Comparison of ENCODE assay signal across 25 mouse cellular contexts in the genomic region with DNA sequence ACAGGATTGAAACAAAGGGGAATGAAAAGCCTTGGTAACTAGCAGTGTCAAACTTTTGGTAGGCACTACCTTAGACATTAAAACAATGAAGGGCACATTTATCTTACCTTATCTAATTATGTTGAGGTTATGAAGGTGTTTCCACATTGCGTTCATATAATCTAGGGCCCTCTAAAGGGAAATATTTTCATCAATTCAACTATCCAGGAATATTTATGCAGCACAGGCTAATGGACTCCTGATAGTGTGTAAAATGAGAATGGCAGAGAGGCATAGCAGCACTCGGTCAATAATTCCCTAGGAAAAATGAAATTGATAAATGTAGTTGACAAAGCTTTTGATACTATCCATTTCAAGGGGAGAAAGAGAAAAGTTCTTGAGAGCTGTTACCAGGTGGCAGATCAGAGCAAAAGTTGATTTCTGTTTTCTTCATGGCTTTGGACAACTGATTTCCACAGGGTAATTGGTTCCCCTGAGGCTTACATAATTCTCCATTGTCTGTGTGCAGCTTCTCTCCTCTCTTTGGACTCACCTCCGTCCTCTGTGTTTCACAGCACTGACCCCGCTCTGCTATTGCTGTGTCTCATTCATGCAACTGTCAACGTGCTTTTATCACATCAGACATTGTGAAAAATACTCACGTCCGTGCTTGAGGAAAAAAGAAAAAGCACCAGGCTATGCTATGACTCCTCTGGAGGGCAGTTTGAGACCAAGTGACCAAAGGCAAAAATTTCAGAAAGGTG.
DNase-seq lines count a peak whose midpoint lies in the region; ATAC-seq and TF ChIP-seq lines count a peak whose summit lies in the region.
"Had no signal": no experiment of that assay in that cellular context is flagged by ENCODE, and none has a peak within 500 bp of the region (broad histone marks: within the 10 kb centered on the region; RNA-seq: fewer than 3 reads in every experiment).

No protein-coding gene starts in this region.

- TF ChIP-seq POLR2A in brain, embryonic 14.5 days (IDR thresholded peaks at IDR 0.05; ENCODE audit: borderline replicate concordance, extremely low read depth, insufficient read depth, insufficient read length, poor library complexity, severe bottlenecking), result no peak
- TF ChIP-seq POLR2A in thymus, adult 2 months (IDR thresholded peaks at IDR 0.05; ENCODE audit: control insufficient read depth, extremely low read depth, insufficient read depth, low read length, poor library complexity), result no peak

- no peak overlapping the region for H3K27ac ChIP-seq in embryonic facial prominence, embryonic 14.5 days (replicated peaks; ENCODE audit: low read depth, low read length)
- H3K27ac ChIP-seq in embryonic facial prominence, embryonic 10.5 days (replicated peaks), result no peak overlapping the region
- no peak overlapping the region for H3K27ac ChIP-seq in forebrain, postnatal 0 days (ENCODE audit: low read depth, low read length)
- no peak overlapping the region for H3K27ac ChIP-seq in midbrain, embryonic 15.5 days
- H3K27ac ChIP-seq in limb, embryonic 10.5 days, result no peak overlapping the region
- H3K27ac ChIP-seq in thymus, adult 2 months (ENCODE audit: control insufficient read depth, insufficient read depth, low read length), result no peak overlapping the region
- H3K27ac ChIP-seq: embryonic facial prominence, embryonic 13.5 days; heart, adult 2 months; heart, embryonic 15.5 days; hindbrain, embryonic 15.5 days; left cerebral cortex, adult 2 months; limb, embryonic 12.5 days; liver, embryonic 13.5 days; stomach, embryonic 15.5 days had no signal

- DNase-seq in embryonic facial prominence, embryonic 14.5 days (ENCODE audit: low spot score), result peak; percentile 16
- no peak for DNase-seq in embryonic facial prominence, embryonic 10.5 days (ENCODE audit: low spot score)
- peak; percentile 57 for DNase-seq in brain, embryonic 14.5 days (ENCODE audit: low read depth)
- peak; percentile 0 for DNase-seq in forebrain, postnatal 0 days
- no peak for DNase-seq in limb, embryonic 10.5 days (ENCODE audit: low spot score)
- no peak for DNase-seq in thymus, adult 2 months
- DNase-seq in urinary bladder, adult 2 months (ENCODE audit: low spot score), result no peak
- DNase-seq: cerebellum, adult 11 months; cerebellum, postnatal 25 days; gastrocnemius, postnatal 10 days; heart, adult 2 months; kidney, adult 11 months; kidney, postnatal 14 days; liver, embryonic 13.5 days; right cerebral cortex, postnatal 14 days had no signal

- no peak overlapping the region for H3K4me2 ChIP-seq in embryonic facial prominence, embryonic 14.5 days (ENCODE audit: low read depth, low read length)
- H3K4me2 ChIP-seq in forebrain, postnatal 0 days (ENCODE audit: low read depth), result no peak overlapping the region
- H3K4me2 ChIP-seq in midbrain, embryonic 15.5 days, result no peak overlapping the region
- H3K4me2 ChIP-seq: embryonic facial prominence, embryonic 13.5 days; heart, embryonic 15.5 days; hindbrain, embryonic 15.5 days; limb, embryonic 12.5 days; liver, embryonic 13.5 days; stomach, embryonic 15.5 days had no signal

- no peak overlapping the region for H3K4me3 ChIP-seq in embryonic facial prominence, embryonic 14.5 days (ENCODE audit: low read depth, low read length)
- no peak overlapping the region for H3K4me3 ChIP-seq in embryonic facial prominence, embryonic 10.5 days
- no peak overlapping the region for H3K4me3 ChIP-seq in forebrain, postnatal 0 days (ENCODE audit: low read depth, low read length)
- H3K4me3 ChIP-seq in midbrain, embryonic 15.5 days, result no peak overlapping the region
- H3K4me3 ChIP-seq in limb, embryonic 10.5 days, result no peak overlapping the region
- no peak overlapping the region for H3K4me3 ChIP-seq in thymus, adult 2 months (ENCODE audit: control insufficient read depth, insufficient read depth, low read length)
- H3K4me3 ChIP-seq: embryonic facial prominence, embryonic 13.5 days; heart, adult 2 months; heart, embryonic 15.5 days; hindbrain, embryonic 15.5 days; left cerebral cortex, adult 2 months; limb, embryonic 12.5 days; liver, embryonic 13.5 days; myocyte; stomach, embryonic 15.5 days had no signal

- TF ChIP-seq CTCF in brain, embryonic 14.5 days (IDR thresholded peaks at IDR 0.05; ENCODE audit: borderline replicate concordance, extremely low read depth, insufficient read depth, insufficient read length), result no peak
- TF ChIP-seq CTCF in forebrain, postnatal 0 days (IDR thresholded peaks at IDR 0.05; ENCODE audit: low read depth), result no peak
- TF ChIP-seq CTCF in thymus, adult 2 months (IDR thresholded peaks at IDR 0.05; ENCODE audit: borderline replicate concordance, control insufficient read depth, extremely low read depth, insufficient read depth, low read length, poor library complexity), result no peak

- WGBS in embryonic facial prominence, embryonic 14.5 days, result 60% methylated on average over 7 of the region's 7 CpGs
- WGBS in embryonic facial prominence, embryonic 10.5 days, result 64% methylated on average over 7 of the region's 7 CpGs
- 32% methylated on average over 7 of the region's 7 CpGs for WGBS in forebrain, postnatal 0 days
- WGBS in midbrain, embryonic 15.5 days, result 22% methylated on average over 7 of the region's 7 CpGs
- WGBS in limb, embryonic 10.5 days, result 85% methylated on average over 7 of the region's 7 CpGs
- WGBS in thymus, adult 2 months, result 91% methylated on average over 7 of the region's 7 CpGs

- H3K9me3 ChIP-seq in embryonic facial prominence, embryonic 14.5 days (ENCODE audit: control insufficient read depth, low read length), result no peaks in the 10 kb centered on the region
- no peaks in the 10 kb centered on the region for H3K9me3 ChIP-seq in embryonic facial prominence, embryonic 10.5 days
- H3K9me3 ChIP-seq in forebrain, postnatal 0 days (ENCODE audit: low read length), result no peaks in the 10 kb centered on the region
- H3K9me3 ChIP-seq in midbrain, embryonic 15.5 days, result no peaks in the 10 kb centered on the region
- no peaks in the 10 kb centered on the region for H3K9me3 ChIP-seq in limb, embryonic 10.5 days (replicated peaks)
- H3K9me3 ChIP-seq: embryonic facial prominence, embryonic 13.5 days; G1E; heart, embryonic 15.5 days; hindbrain, embryonic 15.5 days; limb, embryonic 12.5 days; liver, embryonic 13.5 days; stomach, embryonic 15.5 days had no signal

- H3K36me3 ChIP-seq in embryonic facial prominence, embryonic 14.5 days (ENCODE audit: control insufficient read depth, insufficient read depth, low read length), result no peaks in the 10 kb centered on the region
- H3K36me3 ChIP-seq in embryonic facial prominence, embryonic 10.5 days (replicated peaks), result no peaks in the 10 kb centered on the region
- no peaks in the 10 kb centered on the region for H3K36me3 ChIP-seq in forebrain, postnatal 0 days (ENCODE audit: insufficient read depth)
- no peaks in the 10 kb centered on the region for H3K36me3 ChIP-seq in midbrain, embryonic 15.5 days (replicated peaks)
- no peaks in the 10 kb centered on the region for H3K36me3 ChIP-seq in limb, embryonic 10.5 days
- no peaks in the 10 kb centered on the region for H3K36me3 ChIP-seq in thymus, adult 2 months (ENCODE audit: control insufficient read depth, insufficient read depth, low read length)
- H3K36me3 ChIP-seq: embryonic facial prominence, embryonic 13.5 days; G1E; heart, embryonic 15.5 days; hindbrain, embryonic 15.5 days; limb, embryonic 12.5 days; liver, embryonic 13.5 days; stomach, embryonic 15.5 days had no signal

- no peaks in the 10 kb centered on the region for H3K27me3 ChIP-seq in embryonic facial prominence, embryonic 14.5 days (replicated peaks; ENCODE audit: control insufficient read depth, insufficient read depth, low read length)
- H3K27me3 ChIP-seq in embryonic facial prominence, embryonic 10.5 days (replicated peaks; ENCODE audit: low read depth, poor library complexity, severe bottlenecking), result no peaks in the 10 kb centered on the region
- H3K27me3 ChIP-seq in forebrain, postnatal 0 days (ENCODE audit: insufficient read depth, low read length), result no peaks in the 10 kb centered on the region
- H3K27me3 ChIP-seq in midbrain, embryonic 15.5 days (replicated peaks), result no peaks in the 10 kb centered on the region
- H3K27me3 ChIP-seq in limb, embryonic 10.5 days (ENCODE audit: low read depth, poor library complexity, severe bottlenecking), result no peaks in the 10 kb centered on the region
- H3K27me3 ChIP-seq in thymus, adult 2 months (ENCODE audit: control insufficient read depth, insufficient read depth, low read length), result no peaks in the 10 kb centered on the region
- H3K27me3 ChIP-seq: embryonic facial prominence, embryonic 13.5 days; heart, embryonic 15.5 days; hindbrain, embryonic 15.5 days; limb, embryonic 12.5 days; liver, embryonic 13.5 days; stomach, embryonic 15.5 days had no signal

- no peaks in the 10 kb centered on the region for H3K4me1 ChIP-seq in embryonic facial prominence, embryonic 14.5 days (ENCODE audit: control insufficient read depth, insufficient read depth, low read length)
- H3K4me1 ChIP-seq in embryonic facial prominence, embryonic 10.5 days, result no peaks in the 10 kb centered on the region
- no peaks in the 10 kb centered on the region for H3K4me1 ChIP-seq in forebrain, postnatal 0 days (ENCODE audit: insufficient read depth)
- peaks cover 6% of the 10 kb centered on the region; the same call in 1 of the 2 replicates for H3K4me1 ChIP-seq in midbrain, embryonic 15.5 days
- H3K4me1 ChIP-seq in limb, embryonic 10.5 days, result no peaks in the 10 kb centered on the region
- H3K4me1 ChIP-seq in thymus, adult 2 months (replicated peaks; ENCODE audit: control insufficient read depth, insufficient read depth, low read length), result no peaks in the 10 kb centered on the region
- H3K4me1 ChIP-seq: embryonic facial prominence, embryonic 13.5 days; heart, embryonic 15.5 days; limb, embryonic 12.5 days; liver, embryonic 13.5 days; stomach, embryonic 15.5 days had no signal

- no peak for ATAC-seq in embryonic facial prominence, embryonic 14.5 days (ENCODE audit: low read depth)
- no peak for ATAC-seq in forebrain, postnatal 0 days
- peak; percentile 75; the same call in 1 of the 2 replicates for ATAC-seq in midbrain, embryonic 15.5 days (replicated peaks)
- ATAC-seq: CD4-positive, CD25-positive, alpha-beta regulatory T cell, adult 4 months had no signal

- H3K9ac ChIP-seq in embryonic facial prominence, embryonic 14.5 days (ENCODE audit: low read depth, low read length), result no peak overlapping the region
- no peak overlapping the region for H3K9ac ChIP-seq in forebrain, postnatal 0 days
- no peak overlapping the region for H3K9ac ChIP-seq in midbrain, embryonic 15.5 days
- H3K9ac ChIP-seq: embryonic facial prominence, embryonic 13.5 days; heart, embryonic 15.5 days; hindbrain, embryonic 15.5 days; limb, embryonic 12.5 days; liver, embryonic 13.5 days; stomach, embryonic 15.5 days had no signal

Comparison
In these comparisons a context has a peak if more than half of its experiments do, and no peak if none do; other contexts are left out.
1. DNase-seq: peak in embryonic facial prominence, embryonic 14.5 days (single experiment), brain, embryonic 14.5 days (single experiment) and forebrain, postnatal 0 days (single experiment); none in embryonic facial prominence, embryonic 10.5 days (single experiment), limb, embryonic 10.5 days (single experiment), thymus, adult 2 months (single experiment) and urinary bladder, adult 2 months (single experiment).